Mouse (Mus musculus) cerebellum, adult 11 months (tissue): ENCODE results near the gene Capsl.

ENCODE experiments used
- DNase-seq: peaks from one replicate; pipeline ENCODE4 v3.0.0; 2022

The Capsl gene

GRCm38 (mm10) chr15:9435534-9436180 is at the start of gene Capsl:
TSS of gene Capsl (plus strand) at chr15:9436028.
- no peak for DNase-seq

DNA sequence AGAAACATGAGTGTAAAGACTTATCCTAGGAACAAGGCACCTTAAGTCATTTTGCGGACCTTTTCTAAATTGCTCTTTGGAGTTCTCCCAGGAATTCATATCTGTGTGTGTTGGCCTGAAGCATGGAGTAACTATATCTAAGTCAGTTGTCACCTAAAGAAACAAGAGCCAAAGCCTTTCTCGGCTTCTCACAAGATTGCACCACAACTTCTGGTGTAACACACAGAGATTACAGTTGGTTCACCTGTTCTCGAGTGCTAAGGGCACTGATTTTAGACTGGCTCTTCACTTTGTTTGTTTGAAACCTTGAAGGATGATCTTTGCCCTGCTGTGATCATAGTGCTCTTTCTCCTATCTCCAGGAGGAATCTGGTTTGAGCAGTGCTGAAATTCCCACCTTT is 26.4 kb upstream of the Capsl start:
- DNase-seq: no peak

- no peak for DNase-seq
Measured at GRCm38 (mm10) chr15:9421163-9421562, 14.7 kb upstream of the Capsl start.

- no peak for DNase-seq
Measured at GRCm38 (mm10) chr15:9427849-9428248, 8.0 kb upstream of the Capsl start.

DNA sequence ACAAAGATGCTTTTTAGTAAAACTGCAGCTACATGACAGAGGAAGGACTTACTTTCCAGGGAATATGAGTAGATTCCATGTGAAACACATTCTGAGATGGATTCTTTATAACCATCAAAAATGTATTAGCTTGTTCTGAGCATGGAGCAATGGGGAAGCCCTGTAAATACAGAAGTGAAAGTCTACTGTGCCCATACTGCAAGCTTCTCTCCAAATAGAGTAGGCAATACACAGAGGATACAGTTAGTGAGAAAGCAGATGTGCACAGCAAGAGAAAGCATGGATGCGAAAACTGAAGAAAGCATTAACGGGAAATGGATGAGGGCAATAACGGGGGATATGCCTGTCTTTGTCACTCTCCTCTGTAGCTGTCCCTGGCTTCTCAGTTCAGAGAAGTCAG is 6.0 kb upstream of the Capsl start:
- DNase-seq: no peak

GRCm38 (mm10) chr15:9451999-9452398 is 16.2 kb downstream of the Capsl start:
- DNase-seq: no peak

DNA sequence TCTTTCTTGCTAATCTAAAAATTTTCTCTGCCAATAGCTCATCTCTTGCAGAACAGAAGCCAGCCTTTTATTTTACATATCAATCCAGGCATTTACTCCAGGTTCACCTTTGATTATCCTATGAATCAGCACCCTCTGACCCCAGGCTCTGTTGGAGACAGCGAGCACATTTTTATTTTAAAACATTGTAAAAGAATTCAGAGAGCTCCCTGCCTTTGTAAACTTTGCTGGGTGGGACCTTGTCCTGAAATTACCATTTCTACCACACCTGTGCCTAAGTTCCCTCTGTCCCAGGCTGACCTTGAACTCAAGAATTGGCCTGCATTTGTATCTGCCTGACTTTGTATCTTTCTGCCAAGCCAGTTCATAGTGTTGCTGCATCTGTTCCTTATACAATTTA is 17.0 kb downstream of the Capsl start:
- no peak for DNase-seq

DNA sequence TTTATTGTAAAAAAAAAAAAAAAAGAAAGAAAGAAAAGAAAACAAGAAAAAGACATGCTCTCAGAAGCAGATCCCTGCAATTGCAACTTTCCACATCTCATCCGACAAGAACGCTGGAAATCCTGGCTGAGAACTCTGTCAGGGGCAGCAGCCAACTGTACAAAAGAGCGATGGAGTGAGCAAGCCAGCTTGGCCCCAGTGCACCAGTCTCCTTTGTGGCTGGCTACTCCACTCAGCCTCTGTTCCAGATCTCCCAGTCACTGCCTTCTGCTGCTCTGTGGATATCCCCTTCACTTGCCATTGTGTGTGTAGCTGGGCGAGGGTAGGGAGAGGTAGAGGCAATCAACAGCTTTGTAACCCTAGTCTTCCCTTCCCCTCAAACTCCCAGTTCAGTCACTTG is 18.4 kb downstream of the Capsl start:
- no peak for DNase-seq

DNA sequence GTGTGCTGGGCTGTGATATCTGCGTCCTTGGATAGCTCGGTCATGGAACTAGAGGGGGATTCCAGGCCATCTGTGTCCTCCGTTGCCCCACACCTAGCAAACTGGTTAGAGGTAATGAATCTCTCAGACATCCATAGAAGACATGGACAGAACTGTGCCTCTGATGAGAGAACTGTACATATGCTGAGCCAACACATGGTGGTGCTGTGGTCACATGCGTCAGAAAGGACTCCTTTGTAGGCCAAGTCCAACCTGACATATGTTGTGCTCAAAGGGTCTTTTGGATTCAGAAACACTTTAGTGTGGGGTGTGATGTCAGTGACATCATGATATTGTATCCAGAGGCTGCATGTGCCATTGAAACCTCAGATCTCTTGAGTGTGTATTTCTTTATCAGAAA is 19.4 kb downstream of the Capsl start:
- no peak for DNase-seq

GRCm38 (mm10) chr15:9463521-9464027 is 27.7 kb downstream of the Capsl start:
- no peak for DNase-seq

DNA sequence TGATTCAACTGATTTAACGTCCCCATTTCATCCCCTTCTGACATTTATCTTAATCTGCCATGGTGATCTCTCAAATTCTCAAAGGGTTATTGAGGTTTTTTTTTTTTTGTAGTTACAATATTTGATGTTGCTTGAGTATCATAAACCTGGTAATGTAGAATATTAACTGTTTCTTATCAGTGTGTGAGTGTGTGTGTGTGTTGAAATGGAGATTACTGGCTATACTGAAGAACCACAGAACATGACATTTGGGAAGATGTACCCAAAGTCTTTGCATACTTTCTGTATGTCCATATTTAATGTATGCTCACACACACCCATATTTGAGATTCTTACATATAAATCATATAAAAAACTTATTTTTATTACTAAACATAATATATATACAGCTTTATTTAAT is 28.2 kb downstream of the Capsl start:
- DNase-seq: no peak

GRCm38 (mm10) chr15:9471053-9471685 is 35.3 kb downstream of the Capsl start:
- peak; percentile 10 for DNase-seq

- DNase-seq: no peak
Measured at GRCm38 (mm10) chr15:9472167-9472566, 36.3 kb downstream of the Capsl start.

DNA sequence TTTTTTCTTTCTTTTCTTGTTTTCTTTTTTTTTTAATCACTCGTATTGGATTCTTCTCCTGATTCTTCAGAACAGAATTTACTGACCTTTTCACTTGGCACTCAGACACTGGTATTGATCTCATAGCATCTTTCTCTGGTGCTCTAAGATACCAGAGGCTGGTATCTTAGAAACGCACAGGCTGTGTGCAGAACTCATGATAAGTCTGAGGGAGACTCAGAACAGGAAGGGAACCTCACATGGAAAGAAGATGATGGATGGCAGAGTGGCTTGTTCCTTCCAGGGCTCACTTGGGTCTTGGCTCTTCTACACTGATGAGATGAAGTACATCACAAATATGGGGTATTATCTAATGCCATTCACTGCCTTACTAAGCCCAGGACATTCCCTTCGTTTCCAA is 36.8 kb downstream of the Capsl start:
- no peak for DNase-seq

GRCm38 (mm10) chr15:9473188-9473587 is 37.4 kb downstream of the Capsl start:
- DNase-seq: no peak

GRCm38 (mm10) chr15:9489417-9490118 is 53.7 kb downstream of the Capsl start:
- DNase-seq: no peak

- no peak for DNase-seq
Measured at GRCm38 (mm10) chr15:9492077-9492476, 56.2 kb downstream of the Capsl start.
